Mouse (Mus musculus) megakaryocyte, embryonic 14.5 days (primary cell): ENCODE results near the gene Rgs9.

Source experiments
- FLI1 ChIP-seq: IDR thresholded peaks from 2 replicates; pipeline ENCODE4 v1.6.1; 2012; ENCODE audit warnings: low read length, inconsistent platforms, mixed read lengths
- GATA1 ChIP-seq: IDR thresholded peaks from 3 replicates; pipeline ENCODE4 v1.6.1; 2012; ENCODE audit warnings: mixed read lengths, low read length, inconsistent platforms, borderline replicate concordance

DNA sequence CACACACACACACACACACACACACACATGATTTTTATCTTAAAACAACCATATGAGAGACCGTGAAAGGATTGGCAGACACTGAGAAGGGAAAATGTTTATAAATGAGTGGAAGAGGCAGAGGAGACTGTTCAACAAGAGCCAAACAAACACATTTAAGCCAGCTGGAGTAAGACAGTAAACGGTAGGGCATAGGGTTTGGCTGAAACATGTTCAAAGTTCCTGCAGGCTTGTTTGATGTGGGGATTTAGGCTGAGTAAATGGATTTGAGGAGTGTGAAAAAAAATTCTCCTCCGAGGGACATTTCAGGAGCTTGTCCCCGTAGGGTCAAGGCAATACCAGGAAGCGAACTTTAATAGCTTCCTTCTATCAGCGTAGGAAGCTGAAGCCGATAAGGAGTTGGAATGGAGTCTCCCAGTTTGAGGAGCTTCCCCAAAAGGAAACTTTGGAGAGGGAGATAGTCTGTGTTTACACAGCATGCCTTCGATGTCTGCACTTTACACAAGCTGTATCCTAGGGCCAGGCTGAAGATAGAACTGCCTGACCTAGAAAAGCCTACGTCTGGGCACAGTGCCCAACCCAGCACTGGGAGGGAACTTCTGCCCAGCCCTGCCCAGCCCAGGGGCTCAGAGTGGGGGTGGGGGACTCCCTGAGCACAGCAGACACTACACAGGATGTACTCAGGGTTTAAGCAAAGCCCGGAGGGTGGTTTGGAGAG lies 49.5 kb upstream of the Rgs9 start:
- TF ChIP-seq FLI1 (no peak), GATA1 (no peak)
